Mouse (Mus musculus) E14TG2a.4 (cell line): ENCODE measurements at regions not wholly inside any gene's neighbourhood (a gene's known extent, or its start where the extent isn't known, plus 50 kb on each side); places are given as distances from the start of the nearest gene placed in this dataset.

Source experiments
- CTCF ChIP-seq: conservative IDR thresholded peaks from 2 replicates; pipeline ENCODE4 v1.5.1; 2014; ENCODE audit warnings: low read length
- NANOG ChIP-seq: IDR thresholded peaks from 2 replicates; pipeline ENCODE4 v1.6.1; 2014; ENCODE audit warnings: borderline replicate concordance, low read length, mixed read lengths

DNA sequence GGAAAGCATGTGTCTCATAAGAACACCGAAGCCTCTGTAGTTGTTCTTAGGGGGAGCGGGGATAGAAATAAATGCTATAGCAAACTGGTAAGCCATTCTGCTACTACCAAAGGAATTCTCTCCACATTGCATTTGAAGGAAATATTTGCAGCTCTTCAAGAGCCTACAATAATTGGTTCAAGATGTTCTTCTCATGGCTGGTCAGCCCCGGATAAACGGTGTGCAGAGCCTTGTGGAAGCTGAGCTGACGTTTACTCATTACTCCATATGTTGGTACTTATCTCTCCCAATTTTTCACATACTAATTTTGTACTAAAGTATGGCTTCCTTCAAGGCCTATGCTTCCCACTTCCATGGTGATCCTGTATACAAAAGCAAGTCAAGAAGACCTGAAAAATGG, 317.0 kb downstream of the Tex13c3 start:
- no peak for TF ChIP-seq CTCF
- TF ChIP-seq NANOG, result no peak
